Mouse (Mus musculus) cerebellum, postnatal 10 days (tissue): ENCODE results near the gene Brinp2.
A peak's percentile ranks its signal among the peaks of the same experiment; 100 is the strongest.

Experiments
- DNase-seq, 2 experiments: peaks; one replicate each; pipeline ENCODE4 v3.0.0; 2021; ENCODE audit warnings: mixed read lengths in 2 of 2

The Brinp2 gene

GRCm38 (mm10) chr1:158356051-158356461 is at the start of gene Brinp2:
Brinp2 (minus strand) TSS chr1:158356326.
- DNase-seq: peak; percentile 96 to 97

DNA sequence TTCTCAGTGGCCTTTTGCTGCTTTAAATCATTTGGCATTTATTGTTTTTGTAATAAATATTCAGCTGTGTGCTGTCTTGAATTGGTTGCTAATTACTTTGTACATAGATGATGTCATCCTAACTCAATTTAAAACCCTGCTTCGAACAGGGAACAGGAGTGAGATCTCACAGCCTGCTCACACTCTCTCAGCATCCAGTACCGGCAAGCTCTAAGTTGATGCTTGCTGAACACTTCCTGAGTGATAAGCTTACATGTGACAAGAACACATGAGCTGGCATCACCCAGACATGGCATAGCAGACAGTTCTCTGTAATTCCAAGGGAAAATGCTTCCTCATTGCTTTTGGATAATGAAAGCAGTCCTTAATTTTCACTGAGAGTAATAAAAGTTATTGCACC is 44.8 kb upstream of the Brinp2 start:
- no peak for DNase-seq

GRCm38 (mm10) chr1:158397058-158397457 is 40.9 kb upstream of the Brinp2 start:
- no peak for DNase-seq

- DNase-seq: no peak
Measured at GRCm38 (mm10) chr1:158390693-158391092, 34.6 kb upstream of the Brinp2 start.

- no peak for DNase-seq
Measured at GRCm38 (mm10) chr1:158388995-158389394, 32.9 kb upstream of the Brinp2 start.

DNA sequence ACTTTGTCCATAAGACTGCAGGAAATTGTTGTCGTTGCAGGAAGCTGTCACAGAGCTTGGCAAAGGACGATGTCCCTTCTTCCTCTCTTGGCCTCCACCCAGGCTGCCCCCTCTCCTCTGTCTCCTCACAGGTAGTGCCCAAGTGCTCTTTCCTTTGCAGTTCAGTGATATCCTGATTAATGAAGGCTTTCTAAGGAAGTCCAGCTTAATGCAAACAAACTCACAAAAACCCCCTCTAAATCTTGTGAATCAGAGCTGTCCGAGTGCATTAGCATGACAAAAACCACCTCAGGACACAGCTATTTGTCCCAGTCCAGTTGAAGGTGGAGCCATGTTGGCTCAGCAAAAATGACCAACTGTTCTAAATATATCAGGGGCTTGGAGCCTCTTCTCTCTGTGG is 30.7 kb upstream of the Brinp2 start:
- DNase-seq: peak; percentile 53 to 60

- DNase-seq: no peak
Measured at GRCm38 (mm10) chr1:158385311-158385710, 29.2 kb upstream of the Brinp2 start.

- no peak for DNase-seq
Measured at GRCm38 (mm10) chr1:158383210-158383609, 27.1 kb upstream of the Brinp2 start.

DNA sequence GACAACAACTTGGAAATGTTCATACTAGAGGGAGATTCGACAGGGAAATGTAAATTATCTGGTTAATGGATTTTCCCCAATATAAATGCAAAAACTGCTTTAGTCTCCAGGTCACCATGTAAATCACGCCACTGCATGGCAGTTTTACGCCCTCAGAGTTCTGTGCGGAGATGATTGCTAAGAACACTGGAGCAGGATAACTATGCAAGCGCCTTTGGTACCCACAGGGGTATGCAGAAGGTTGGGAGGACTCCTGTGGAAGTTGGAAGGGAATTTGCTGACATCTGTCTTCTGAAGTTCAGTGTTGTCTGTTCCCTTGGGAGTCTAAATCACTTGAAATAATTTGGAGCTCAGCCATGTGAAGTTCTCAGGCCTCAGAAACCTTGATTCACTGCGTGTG is 26.2 kb upstream of the Brinp2 start:
- peak in 1 of 2 experiments; percentile 15 for DNase-seq

DNA sequence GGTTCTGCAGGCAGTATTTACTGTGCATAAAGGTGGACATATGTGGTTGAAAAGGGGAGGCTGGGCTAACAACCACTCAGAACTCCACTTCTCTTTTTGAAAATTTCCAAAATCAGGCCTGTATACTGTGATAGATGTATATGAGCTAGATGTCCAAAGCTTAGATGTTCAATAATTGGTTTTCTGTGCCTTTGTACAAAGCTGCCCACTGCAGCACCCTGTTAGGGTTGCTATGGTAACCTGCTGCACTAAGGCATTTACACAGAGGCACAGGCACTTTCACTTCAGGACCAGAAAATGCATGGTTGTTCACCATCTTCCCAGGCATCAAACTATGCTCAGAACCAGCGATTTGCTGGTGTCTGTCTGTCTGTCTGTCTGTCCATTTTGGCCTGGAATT is 8.3 kb upstream of the Brinp2 start:
- DNase-seq: peak; percentile 26 to 41

DNA sequence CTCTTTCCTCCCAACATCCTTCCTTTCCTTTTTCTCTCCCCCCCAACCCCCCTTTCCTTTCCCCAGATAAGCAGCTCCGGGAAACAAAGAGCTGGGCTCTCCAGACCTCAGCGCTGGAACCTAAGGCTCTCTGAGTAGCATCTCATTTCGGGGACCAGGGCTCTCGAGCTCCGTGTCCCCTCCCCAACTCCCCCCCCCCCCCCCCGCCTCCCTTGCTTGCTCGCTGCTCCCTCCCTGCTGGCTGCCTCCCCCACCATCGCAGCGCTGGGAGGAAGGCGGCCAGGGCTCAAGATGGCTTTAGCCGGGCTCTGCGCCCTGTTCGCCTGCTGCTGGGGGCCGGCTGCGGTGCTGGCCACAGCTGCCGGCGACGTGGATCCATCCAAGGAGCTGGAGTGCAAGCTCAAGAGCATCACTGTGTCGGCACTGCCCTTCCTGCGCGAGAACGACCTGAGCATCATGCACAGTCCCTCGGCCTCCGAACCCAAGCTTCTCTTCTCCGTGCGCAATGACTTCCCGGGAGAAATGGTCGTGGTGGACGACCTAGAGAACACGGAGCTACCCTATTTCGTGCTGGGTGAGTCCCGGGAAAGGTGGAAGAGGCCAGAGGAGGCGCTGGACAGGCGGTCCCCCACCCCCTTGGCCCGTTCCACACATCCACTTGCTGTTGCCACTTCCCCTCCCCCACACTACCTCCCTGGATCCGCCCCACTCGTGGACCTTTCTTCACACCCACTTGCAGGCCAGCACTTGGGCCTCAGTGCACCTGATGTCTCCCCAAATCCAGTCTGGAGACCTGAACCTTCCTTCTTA is 6.4 kb upstream of the Brinp2 start:
- peak; percentile 83 to 84 for DNase-seq

GRCm38 (mm10) chr1:158361964-158362291 is 5.8 kb upstream of the Brinp2 start, which contains the start of gene Astn1:
Astn1 (plus strand) TSS chr1:158362273.
- no peak for DNase-seq

DNA sequence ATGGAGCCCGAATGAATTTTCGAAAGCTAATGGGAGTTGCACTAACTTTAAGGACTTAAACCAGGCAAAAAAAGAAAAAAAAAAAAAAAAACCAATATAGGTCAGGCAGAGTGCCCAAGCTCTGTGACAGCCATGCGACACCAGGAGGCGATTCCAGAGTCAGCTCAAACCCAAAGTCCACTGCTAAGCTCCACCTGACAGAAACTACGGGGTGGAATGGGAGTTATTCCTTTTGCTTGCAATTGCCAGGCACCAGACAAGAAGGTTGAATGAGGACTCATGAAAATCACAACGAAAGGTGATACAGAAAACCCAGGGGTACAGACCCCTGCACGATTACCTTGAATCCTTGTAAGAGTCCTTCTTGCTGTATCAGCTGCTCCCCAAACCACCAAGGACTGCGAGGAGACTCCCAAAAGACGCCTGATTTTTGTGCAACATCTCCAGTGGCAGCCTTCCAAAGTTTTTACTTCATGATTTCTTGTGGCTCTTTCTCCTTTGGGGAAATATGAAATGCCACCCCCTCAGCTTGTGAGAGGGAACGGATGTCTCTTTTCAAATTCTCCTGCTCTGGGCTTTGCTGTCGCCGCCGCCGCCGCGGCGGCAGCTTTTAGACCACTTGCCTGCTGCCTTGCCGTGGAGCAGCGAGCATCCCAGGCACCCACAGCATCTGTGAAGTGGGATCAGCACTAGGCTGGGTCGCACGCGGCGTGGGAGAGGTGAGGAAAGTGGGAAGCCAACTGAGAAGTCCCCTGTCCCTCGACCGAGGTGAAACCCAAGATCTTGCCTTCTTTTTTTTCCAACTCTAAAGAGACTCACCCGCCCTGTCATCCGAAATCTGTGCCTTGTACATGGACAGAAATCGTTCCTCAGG is 712 bp downstream of the Brinp2 start:
- DNase-seq: peak; percentile 57 to 61

DNA sequence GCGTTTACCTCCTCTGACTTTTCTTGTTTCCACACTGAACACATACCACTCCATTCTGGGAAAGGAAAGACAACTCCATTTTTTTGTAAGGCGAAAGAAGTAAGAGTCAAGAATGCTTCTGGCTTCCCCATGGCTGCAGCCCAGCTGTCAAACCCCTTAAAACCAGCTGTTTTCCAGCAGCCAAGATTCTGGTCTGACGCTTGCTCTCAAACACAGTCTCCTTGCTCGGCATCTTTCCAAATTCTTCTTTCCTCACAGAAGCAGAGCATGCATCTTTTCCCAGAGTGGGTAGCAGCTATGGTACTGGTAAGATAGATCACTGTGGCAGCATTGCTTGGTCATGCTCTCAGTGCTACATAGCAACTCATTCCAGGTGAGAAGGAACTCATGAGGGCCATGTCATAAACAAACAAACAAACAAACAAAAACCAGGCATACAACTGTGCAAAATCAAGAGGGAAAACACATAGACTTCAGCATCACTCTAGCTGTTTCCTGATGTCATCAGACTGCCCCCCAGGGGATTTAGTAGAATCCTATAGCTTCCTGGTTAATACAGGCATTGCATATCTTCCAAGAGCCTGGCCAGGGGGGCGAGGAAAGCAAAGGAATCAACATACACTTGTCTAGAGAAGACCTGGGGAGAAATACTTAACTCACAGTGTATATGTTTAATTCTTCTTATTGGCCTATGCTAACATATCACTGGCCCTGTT is 2.3 kb downstream of the Brinp2 start:
- peak in 1 of 2 experiments; percentile 25 for DNase-seq

GRCm38 (mm10) chr1:158343243-158343714 is 12.8 kb downstream of the Brinp2 start:
- peak; percentile 70 to 77 for DNase-seq

DNA sequence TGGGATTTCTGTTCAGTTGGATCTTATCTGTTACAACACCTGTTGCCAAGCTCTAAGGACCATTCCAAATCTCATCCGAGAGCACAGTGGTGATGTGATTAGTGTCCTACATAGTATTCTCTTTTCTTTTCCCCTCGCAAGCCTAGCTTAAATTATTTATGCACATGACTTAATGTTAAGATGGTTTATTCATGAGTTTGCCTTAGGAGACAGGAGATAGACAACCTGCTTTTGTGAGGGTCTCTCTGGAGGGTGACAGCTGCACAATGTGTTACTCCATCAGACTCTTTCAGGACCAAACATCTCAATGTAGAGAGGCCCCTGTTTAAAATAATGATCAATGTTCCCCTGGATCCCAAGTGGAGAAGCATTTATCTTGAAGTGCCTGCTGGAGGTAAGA is 27.3 kb downstream of the Brinp2 start:
- DNase-seq: no peak

DNA sequence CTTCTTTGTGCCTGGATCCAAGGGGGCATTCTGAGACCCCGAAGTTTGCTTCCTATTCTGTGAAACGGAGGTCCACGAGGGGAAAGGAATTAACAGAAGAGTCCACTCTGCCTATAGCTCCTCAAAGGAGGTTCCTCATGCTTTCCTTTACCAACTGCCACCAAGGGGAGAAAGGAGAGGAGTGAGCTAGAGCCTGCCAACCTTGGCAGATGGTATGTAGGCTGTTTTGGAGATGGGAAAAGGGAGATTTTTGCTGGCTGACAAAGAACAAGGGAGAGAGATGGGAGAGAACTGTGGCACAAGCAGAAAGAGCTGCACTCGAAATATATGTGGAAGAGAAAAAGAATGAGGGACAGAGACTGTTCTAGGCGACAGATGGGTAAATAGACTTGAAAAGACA is 28.0 kb downstream of the Brinp2 start:
- DNase-seq: peak; percentile 72 to 73

GRCm38 (mm10) chr1:158323325-158323724 is 32.8 kb downstream of the Brinp2 start:
- DNase-seq: peak; percentile 80

DNA sequence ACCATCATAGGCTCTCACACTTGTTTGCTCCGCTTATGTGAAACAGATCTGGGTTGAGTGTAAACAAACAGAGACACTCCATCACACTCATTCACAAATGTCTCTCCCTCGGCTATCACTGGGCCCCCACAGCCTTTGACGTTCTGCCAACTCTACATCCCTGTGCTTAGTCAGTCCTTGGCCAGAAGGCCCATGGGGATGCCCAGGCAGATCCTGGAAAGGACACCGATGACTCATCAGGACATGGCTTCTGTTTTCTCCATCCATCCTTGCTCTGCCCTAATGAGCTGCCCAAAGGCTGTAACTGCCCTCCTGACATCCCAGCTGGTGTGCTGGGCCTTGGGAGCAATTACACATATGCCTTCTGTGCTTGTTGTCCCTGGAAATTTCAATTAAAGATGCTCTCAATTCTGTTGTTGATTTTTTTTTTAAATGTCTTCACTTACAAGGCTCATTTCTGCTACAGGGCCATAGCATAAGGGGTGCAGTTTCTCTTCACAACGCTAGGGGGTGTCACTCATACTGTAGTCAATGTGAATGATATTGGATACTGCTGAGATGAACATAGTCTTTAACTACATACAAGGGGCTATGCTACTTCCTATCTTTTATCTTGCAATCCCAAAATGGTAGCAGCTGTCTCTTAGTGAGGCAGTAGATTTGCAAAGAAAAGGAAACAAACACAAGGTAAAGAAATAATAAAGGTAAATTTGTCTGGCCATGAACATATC is 45.5 kb downstream of the Brinp2 start:
- DNase-seq: peak; percentile 85 to 86

GRCm38 (mm10) chr1:158297042-158297441 is 59.1 kb downstream of the Brinp2 start:
- DNase-seq: peak; percentile 53 to 54

DNA sequence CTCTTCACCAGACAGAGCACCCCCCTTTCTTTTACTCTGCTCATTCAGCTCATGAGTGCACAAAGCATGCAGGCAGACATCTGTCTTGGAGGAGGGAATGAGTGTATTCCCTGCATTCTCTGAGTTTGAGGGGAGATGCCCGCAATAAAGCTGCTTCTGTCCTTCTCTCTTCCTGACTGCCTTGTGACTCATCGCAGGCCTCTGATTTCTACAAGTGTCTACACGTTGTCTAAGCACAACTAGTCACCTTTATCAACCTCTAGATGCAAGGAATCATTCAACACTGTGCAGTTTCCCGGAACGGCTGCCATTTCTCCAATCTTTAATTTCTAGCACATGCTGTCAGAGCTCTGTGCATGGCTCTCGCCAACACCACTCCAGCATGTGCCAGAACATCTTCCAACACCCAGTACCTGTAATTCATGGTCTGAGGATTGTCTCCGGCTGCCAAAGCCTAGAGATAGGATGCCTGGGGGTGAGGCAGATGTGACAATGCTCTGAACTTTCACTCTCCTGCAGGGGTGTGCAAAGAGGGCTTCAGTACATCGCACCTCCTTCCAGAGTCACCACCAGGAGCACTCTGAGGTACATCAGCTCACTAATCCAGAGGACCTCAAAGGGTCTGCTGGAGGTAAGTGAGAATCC is 59.7 kb downstream of the Brinp2 start:
- peak; percentile 15 to 23 for DNase-seq

DNA sequence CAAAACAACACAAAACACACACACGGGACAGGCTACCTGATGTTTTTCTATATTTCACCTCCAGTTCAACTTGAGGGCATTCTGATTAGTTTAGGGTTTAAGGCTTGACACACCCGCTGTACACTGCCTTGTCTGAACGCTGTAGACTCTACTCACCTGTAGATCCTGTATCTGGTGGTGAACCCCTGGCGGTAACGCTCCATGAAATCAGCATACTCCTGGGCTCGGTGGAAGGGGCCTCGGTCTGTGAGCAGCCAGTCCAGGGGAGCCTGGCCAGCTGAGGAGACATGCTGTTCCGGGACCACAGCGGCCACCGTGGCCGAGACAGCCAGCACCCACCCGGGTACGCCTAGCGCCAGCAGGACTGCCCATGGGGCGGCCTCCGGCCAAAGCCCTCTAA is 60.9 kb downstream of the Brinp2 start:
- peak; percentile 20 to 25 for DNase-seq
